Mouse (Mus musculus): Measurements from ENCODE around the gene Rhoq.

The Rhoq gene

GRCm38 (mm10) chr17:87025269-87025949 lies 62.5 kb downstream of the Rhoq start, which contains the start of the genes Pigf and Cript:
TSS of gene Pigf (minus strand) at chr17:87025406.
TSS of gene Cript (plus strand) at chr17:87025550.
- TF ChIP-seq POU5F1 (IDR thresholded peaks at IDR 0.05; ENCODE audit: borderline replicate concordance, low read length) (no peak), NANOG (IDR thresholded peaks at IDR 0.05; ENCODE audit: borderline replicate concordance, low read length) (no peak), CTCF (conservative IDR thresholded peaks at IDR 0.05; ENCODE audit: low read length) (no peak)
- peak within 1 kb of the TSS; percentile 95 for H3K4me3 ChIP-seq (replicated peaks; ENCODE audit: low read length)
- peaks cover 21% of the 10 kb centered on the region for H3K4me1 ChIP-seq (replicated peaks; ENCODE audit: low read depth, low read length)
- peaks cover 43% of the 10 kb centered on the region for H3K36me3 ChIP-seq (ENCODE audit: insufficient read depth, low read length)
- no peaks in the 10 kb centered on the region for H3K27me3 ChIP-seq (ENCODE audit: insufficient read depth, low read length)
- H3K9me3 ChIP-seq (ENCODE audit: low read length): no peaks in the 10 kb centered on the region

DNA sequence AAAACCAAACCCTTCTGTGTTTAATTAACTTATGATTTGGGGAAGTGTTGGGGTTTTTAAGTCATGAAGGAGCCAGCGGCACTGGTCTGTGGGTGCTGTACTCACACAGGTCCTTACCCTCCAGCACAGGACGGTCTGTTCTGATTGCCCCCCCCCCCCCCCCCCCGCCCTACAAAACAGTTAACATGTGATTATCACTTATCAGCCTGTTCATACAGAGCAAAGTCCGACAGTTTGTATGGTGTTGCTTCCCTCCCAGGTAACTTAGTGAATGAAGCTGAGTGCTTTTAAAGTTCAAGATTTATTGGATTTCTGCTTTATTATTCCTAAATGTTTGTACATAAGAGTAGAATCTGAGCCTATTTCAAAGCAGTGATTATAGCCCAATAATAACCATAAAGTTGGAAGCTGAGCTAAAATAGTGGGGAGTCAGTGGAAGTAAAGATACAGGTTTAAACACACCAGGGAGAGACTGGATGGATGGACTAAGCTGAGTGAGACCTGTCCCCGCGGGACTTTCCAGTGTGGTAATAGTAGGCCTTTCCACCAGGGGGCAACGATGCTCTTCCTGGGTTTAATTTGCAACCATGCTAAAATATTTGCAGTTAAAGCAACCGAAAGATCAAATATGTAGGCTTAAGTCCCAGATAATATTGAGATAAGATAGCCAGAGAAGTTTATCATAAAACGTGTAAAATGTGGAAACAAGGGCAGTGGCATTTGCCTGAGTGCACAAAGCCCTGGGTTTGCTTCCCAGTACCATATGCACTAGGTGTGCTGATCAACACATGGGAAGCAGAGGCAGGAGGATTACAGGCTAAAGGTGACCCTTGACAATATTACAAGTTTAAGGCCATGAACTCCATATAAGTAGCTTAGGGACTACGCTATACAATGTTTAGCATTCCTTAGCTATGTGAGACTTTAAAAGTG lies 73.5 kb downstream of the Rhoq start:
- Histone ChIP-seq H3K36me3 (ENCODE audit: insufficient read depth, low read length) (peaks cover 35% of the 10 kb centered on the region), H3K4me1 (replicated peaks; ENCODE audit: low read depth, low read length) (no peaks in the 10 kb centered on the region), H3K9me3 (ENCODE audit: low read length) (no peaks in the 10 kb centered on the region), H3K4me3 (replicated peaks; ENCODE audit: low read length) (no peak overlapping the region), H3K27me3 (ENCODE audit: insufficient read depth, low read length) (peaks cover 3% of the 10 kb centered on the region; the same call in 1 of the 2 replicates)
- peak; percentile 73 for TF ChIP-seq CTCF (conservative IDR thresholded peaks at IDR 0.05; ENCODE audit: low read length)
- no peak for TF ChIP-seq POU5F1 (IDR thresholded peaks at IDR 0.05; ENCODE audit: borderline replicate concordance, low read length)

- Histone ChIP-seq H3K4me1 (replicated peaks; ENCODE audit: low read depth, low read length) (no peaks in the 10 kb centered on the region), H3K27me3 (ENCODE audit: insufficient read depth, low read length) (peaks cover 18% of the 10 kb centered on the region), H3K4me3 (replicated peaks; ENCODE audit: low read length) (no peak overlapping the region), H3K9me3 (ENCODE audit: low read length) (no peaks in the 10 kb centered on the region), H3K36me3 (ENCODE audit: insufficient read depth, low read length) (peaks cover 19% of the 10 kb centered on the region)
- no peak for TF ChIP-seq CTCF (conservative IDR thresholded peaks at IDR 0.05; ENCODE audit: low read length)
- TF ChIP-seq POU5F1 (IDR thresholded peaks at IDR 0.05; ENCODE audit: borderline replicate concordance, low read length): no peak
- TF ChIP-seq NANOG (IDR thresholded peaks at IDR 0.05; ENCODE audit: borderline replicate concordance, low read length): no peak
These were observed 75.6 kb downstream of the Rhoq start for GRCm38 (mm10) chr17:87038496-87038895.

- H3K27me3 ChIP-seq (ENCODE audit: insufficient read depth, low read length): peaks cover 21% of the 10 kb centered on the region
- TF ChIP-seq POU5F1 (IDR thresholded peaks at IDR 0.05; ENCODE audit: borderline replicate concordance, low read length): no peak
- TF ChIP-seq CTCF (conservative IDR thresholded peaks at IDR 0.05; ENCODE audit: low read length): no peak
- no peak for TF ChIP-seq NANOG (IDR thresholded peaks at IDR 0.05; ENCODE audit: borderline replicate concordance, low read length)
- peak overlapping the region; percentile 56 for H3K4me3 ChIP-seq (replicated peaks; ENCODE audit: low read length)
These were observed 78.9 kb downstream of the Rhoq start for GRCm38 (mm10) chr17:87041739-87042138.

DNA sequence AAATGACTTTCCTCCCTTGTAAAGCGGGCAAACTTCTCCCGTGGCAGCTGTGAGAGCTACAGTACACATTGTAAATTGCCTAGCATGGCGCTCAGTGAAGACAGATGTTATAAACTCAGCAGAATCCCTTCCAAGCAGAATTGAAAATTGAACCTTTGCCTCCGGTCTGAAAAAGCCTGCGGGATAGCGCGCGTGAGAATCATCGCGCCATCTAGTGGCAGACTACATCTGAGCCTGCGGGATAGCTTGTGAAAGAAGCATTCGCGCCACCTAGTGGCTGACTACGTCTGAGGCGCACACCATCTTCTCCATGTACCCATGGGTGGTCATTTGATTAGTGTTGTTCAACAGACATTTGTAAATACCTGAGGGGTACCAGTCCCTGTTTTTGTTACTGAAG lies 81.5 kb downstream of the Rhoq start:
- Histone ChIP-seq H3K27me3 (ENCODE audit: insufficient read depth, low read length) (peaks cover 21% of the 10 kb centered on the region), H3K36me3 (ENCODE audit: insufficient read depth, low read length) (no peaks in the 10 kb centered on the region), H3K4me1 (replicated peaks; ENCODE audit: low read depth, low read length) (no peaks in the 10 kb centered on the region), H3K9me3 (ENCODE audit: low read length) (no peaks in the 10 kb centered on the region), H3K4me3 (replicated peaks; ENCODE audit: low read length) (no peak overlapping the region)
- TF ChIP-seq CTCF (conservative IDR thresholded peaks at IDR 0.05; ENCODE audit: low read length) (peak; percentile 95), POU5F1 (IDR thresholded peaks at IDR 0.05; ENCODE audit: borderline replicate concordance, low read length) (no peak)

More at GRCm38 (mm10) chr17:87041739-87042138, 78.9 kb downstream of the Rhoq start:
- Histone ChIP-seq H3K36me3 (ENCODE audit: insufficient read depth, low read length) (peaks cover 4% of the 10 kb centered on the region; the same call in 1 of the 2 replicates), H3K9me3 (ENCODE audit: low read length) (no peaks in the 10 kb centered on the region), H3K4me1 (replicated peaks; ENCODE audit: low read depth, low read length) (no peaks in the 10 kb centered on the region)

DNA sequence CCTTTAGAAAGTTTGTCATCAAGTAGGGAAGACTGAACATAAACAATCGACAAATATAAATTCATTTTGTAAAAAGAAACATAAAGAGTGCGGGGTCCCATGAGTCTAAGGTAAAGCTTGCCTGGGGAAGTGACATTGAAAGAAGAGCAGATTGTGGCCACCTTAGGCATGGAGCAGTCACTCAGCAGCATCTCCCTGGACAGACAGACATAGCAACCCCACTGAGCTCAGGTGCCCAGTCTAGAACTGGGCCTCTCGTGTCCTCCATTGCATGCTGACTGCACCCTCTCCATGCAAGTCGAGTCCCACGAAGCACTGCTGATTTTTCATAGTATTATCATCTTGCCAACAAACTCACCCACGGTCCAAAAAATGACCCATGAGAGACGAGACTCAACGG lies 81.9 kb downstream of the Rhoq start:
- Histone ChIP-seq H3K4me3 (replicated peaks; ENCODE audit: low read length) (no peak overlapping the region), H3K27me3 (ENCODE audit: insufficient read depth, low read length) (peaks cover 21% of the 10 kb centered on the region), H3K9me3 (ENCODE audit: low read length) (no peaks in the 10 kb centered on the region), H3K36me3 (ENCODE audit: insufficient read depth, low read length) (no peaks in the 10 kb centered on the region), H3K4me1 (replicated peaks; ENCODE audit: low read depth, low read length) (no peaks in the 10 kb centered on the region)
- TF ChIP-seq NANOG (IDR thresholded peaks at IDR 0.05; ENCODE audit: borderline replicate concordance, low read length): no peak
- TF ChIP-seq POU5F1 (IDR thresholded peaks at IDR 0.05; ENCODE audit: borderline replicate concordance, low read length): no peak
- TF ChIP-seq CTCF (conservative IDR thresholded peaks at IDR 0.05; ENCODE audit: low read length): no peak

All from E14TG2a.4 (cell line).